Mouse (Mus musculus) forebrain, embryonic 11.5 days (tissue): ENCODE results near the gene Bri3. TPM values are rescaled to one million over a fixed set of nuclear protein-coding genes. Genes with fewer than 3 reads are reported as not detected.

Experiments used
- ATAC-seq: fragments of 200-750 bp; cut with Nextera tagmentation; replicated peaks from 2 replicates; pipeline ENCODE4 v1.8.0; 2017; ENCODE audit warnings: moderate TSS enrichment; ENCODE audit not compliant: low FRiP score
- DNase-seq: peaks from one replicate; pipeline ENCODE4 v3.0.0-alpha.2; 2017; ENCODE audit warnings: low spot score
- H3K27ac ChIP-seq: fragments of 300-500 bp; sonication (generic); 2 replicates; pipeline ENCODE4 v1.5.1; 2014; ENCODE audit warnings: low read depth, low read length
- H3K27me3 ChIP-seq: fragments of 300-500 bp; sonication (generic); 2 replicates; pipeline ENCODE4 v1.6.1; 2014; ENCODE audit warnings: mild to moderate bottlenecking, low read length, mixed read lengths; ENCODE audit not compliant: control insufficient read depth, insufficient read depth
- H3K36me3 ChIP-seq: fragments of 300-500 bp; sonication (generic); 2 replicates; pipeline ENCODE4 v1.6.1; 2014; ENCODE audit warnings: mild to moderate bottlenecking, low read length, moderate library complexity, mixed read lengths; ENCODE audit not compliant: control insufficient read depth, insufficient read depth
- H3K4me1 ChIP-seq: fragments of 300-500 bp; sonication (generic); replicated peaks from 2 replicates; pipeline ENCODE4 v1.6.1; 2014; ENCODE audit warnings: low read length, mixed read lengths; ENCODE audit not compliant: control insufficient read depth, insufficient read depth
- H3K4me2 ChIP-seq: fragments of 300-500 bp; sonication (generic); 2 replicates; pipeline ENCODE4 v1.6.1; 2014; ENCODE audit warnings: low read depth, mild to moderate bottlenecking, low read length, moderate library complexity, mixed read lengths; ENCODE audit not compliant: severe bottlenecking
- H3K4me3 ChIP-seq: fragments of 300-500 bp; sonication (generic); 2 replicates; pipeline ENCODE4 v1.5.1; 2014; ENCODE audit warnings: low read depth, low read length
- H3K9ac ChIP-seq: fragments of 300-500 bp; sonication (generic); 2 replicates; pipeline ENCODE4 v1.6.1; 2014; ENCODE audit warnings: low read length
- H3K9me3 ChIP-seq: fragments of 300-500 bp; sonication (generic); 2 replicates; pipeline ENCODE4 v1.6.1; 2016; ENCODE audit warnings: low read length, mixed read lengths; ENCODE audit not compliant: control insufficient read depth
- WGBS: fragments of 180-500 bp; shearing (Covaris S2); extraction: QIAGEN DNeasy Blood & Tissue Kit; methylation state at CpG from one replicate; pipeline ENCODE4 v1.1.7; 2014; 5-methylcytosine and 5-hydroxymethylcytosine counted together
- polyA plus RNA-seq: library from polyadenylated mRNA; unstranded; fragments of >200 nt; fragmentation: Nextera tagmentation; extraction: Ambion mirVana; gene quantifications from 2 replicates; pipeline ENCODE4 v1.2.1, GENCODE M21; 2014

Gene Bri3
- 128 and 136 TPM in 2 replicates for polyA plus RNA-seq

DNA sequence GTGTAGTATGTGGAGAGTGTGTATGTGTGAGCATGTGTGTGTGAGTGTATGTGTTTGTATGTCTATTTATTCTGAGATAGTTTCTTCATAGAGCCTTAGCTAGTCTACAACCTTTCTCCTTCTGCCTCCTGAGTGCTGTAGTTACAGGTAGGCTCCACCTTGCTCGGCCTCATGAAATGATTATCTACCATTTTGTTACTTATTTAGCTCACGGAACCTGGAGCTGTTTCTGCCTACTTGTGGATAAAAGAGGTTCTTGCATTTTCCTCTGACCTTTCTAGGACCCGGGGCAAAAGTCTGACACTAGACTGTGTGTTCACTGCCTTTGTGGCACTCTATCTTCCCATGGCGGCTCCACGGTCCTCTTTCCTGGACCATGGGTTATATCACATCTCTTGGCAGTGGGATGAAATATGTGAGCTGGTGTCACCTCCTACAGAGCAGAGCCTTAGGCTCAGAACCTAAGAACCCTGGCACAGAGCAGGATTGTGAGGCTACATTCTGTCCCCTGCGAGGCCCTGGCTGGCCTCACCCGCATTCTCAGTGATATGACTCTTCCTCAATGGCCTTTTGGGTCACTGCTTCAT lies at the start of gene Bri3:
Gene Bri3, plus strand, starts transcription at position 537 of the 587 bp plus-strand sequence.
- H3K4me1 ChIP-seq = no peaks in the 10 kb centered on the region
- H3K27me3 ChIP-seq = no peaks in the 10 kb centered on the region
- H3K27ac ChIP-seq = no peak within 1 kb of the TSS
- no peak within 1 kb of the TSS for H3K4me3 ChIP-seq
- ATAC-seq (no peak), DNase-seq (no peak)
- no peak within 1 kb of the TSS for H3K4me2 ChIP-seq
- H3K9ac ChIP-seq = no peak within 1 kb of the TSS
- H3K9me3 ChIP-seq = no peaks in the 10 kb centered on the region
- WGBS = 91% methylated on average over 7 of the region's 7 CpGs
- no peaks in the 10 kb centered on the region for H3K36me3 ChIP-seq

- H3K27ac ChIP-seq = no peak overlapping the region
- no peaks in the 10 kb centered on the region for H3K27me3 ChIP-seq
- H3K36me3 ChIP-seq = no peaks in the 10 kb centered on the region
- DNase-seq (no peak), ATAC-seq (no peak)
- H3K9ac ChIP-seq = no peak overlapping the region
- H3K4me1 ChIP-seq = 0 out of 2 replicates have a peak, but pooled peaks cover under 1% of the 10 kb centered on the region
- WGBS = 93% methylated on average over 8 of the region's 8 CpGs
- no peaks in the 10 kb centered on the region for H3K9me3 ChIP-seq
- no peak overlapping the region for H3K4me3 ChIP-seq
- H3K4me2 ChIP-seq = no peak overlapping the region
These were observed 48.7 kb upstream of the Bri3 start for GRCm38 (mm10) chr5:144195567-144195966.

- ATAC-seq (no peak), DNase-seq (no peak)
- Histone ChIP-seq H3K9ac (no peak overlapping the region), H3K4me1 (no peaks in the 10 kb centered on the region), H3K36me3 (no peaks in the 10 kb centered on the region; the same call in 1 of the 2 replicates), H3K27me3 (no peaks in the 10 kb centered on the region), H3K27ac (no peak overlapping the region), H3K4me3 (no peak overlapping the region), H3K4me2 (no peak overlapping the region), H3K9me3 (peaks cover 5% of the 10 kb centered on the region; the same call in 1 of the 2 replicates)
- WGBS = 90% methylated on average over 11 of the region's 11 CpGs
These were observed 43.6 kb upstream of the Bri3 start for GRCm38 (mm10) chr5:144200616-144201015.

- WGBS = 97% methylated on average over 6 of the region's 6 CpGs
- no peaks in the 10 kb centered on the region; the same call in 1 of the 2 replicates for H3K36me3 ChIP-seq
- no peaks in the 10 kb centered on the region for H3K4me1 ChIP-seq
- H3K4me3 ChIP-seq = no peak overlapping the region
- no peak overlapping the region for H3K27ac ChIP-seq
- no peak overlapping the region for H3K4me2 ChIP-seq
- no peaks in the 10 kb centered on the region for H3K27me3 ChIP-seq
- DNase-seq = no peak
- peaks cover 5% of the 10 kb centered on the region; the same call in 1 of the 2 replicates for H3K9me3 ChIP-seq
- no peak overlapping the region for H3K9ac ChIP-seq
- no peak for ATAC-seq
These were observed 41.8 kb upstream of the Bri3 start for GRCm38 (mm10) chr5:144202430-144202829.

DNA sequence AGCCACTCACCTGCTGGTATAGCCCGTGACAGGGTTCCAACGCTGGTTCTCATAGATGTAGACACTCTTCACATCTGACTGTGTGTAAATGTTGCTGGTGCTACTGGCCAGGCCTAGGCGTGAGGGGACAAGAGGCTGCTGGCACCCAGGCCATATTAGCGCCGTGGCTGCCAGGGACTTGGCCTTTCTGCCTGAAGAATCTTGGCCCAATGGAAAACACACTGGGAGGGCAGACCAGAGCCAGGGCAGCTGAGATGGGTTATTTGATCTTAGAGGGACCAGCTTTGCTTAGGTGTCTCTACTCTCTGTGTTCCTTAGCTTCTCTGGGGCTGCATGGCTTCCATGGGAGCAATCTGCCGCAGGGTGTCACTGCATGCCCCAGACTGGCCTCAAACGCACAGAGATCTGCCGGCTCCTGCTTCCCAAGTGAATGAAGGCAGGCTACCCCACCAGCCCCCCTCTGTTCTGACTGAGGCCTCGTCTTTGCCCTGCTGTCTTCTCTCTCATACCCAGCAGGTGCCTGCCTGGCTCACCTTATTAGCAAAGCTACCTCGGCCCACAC lies 40.8 kb upstream of the Bri3 start:
- H3K9ac ChIP-seq = no peak overlapping the region
- no peak overlapping the region for H3K4me2 ChIP-seq
- 92% methylated on average over 10 of the region's 10 CpGs for WGBS
- no peak for ATAC-seq
- H3K36me3 ChIP-seq = no peaks in the 10 kb centered on the region; the same call in 1 of the 2 replicates
- no peak overlapping the region for H3K4me3 ChIP-seq
- DNase-seq = no peak
- no peak overlapping the region for H3K27ac ChIP-seq
- no peaks in the 10 kb centered on the region for H3K27me3 ChIP-seq
- H3K4me1 ChIP-seq = no peaks in the 10 kb centered on the region
- peaks cover 5% of the 10 kb centered on the region; the same call in 1 of the 2 replicates for H3K9me3 ChIP-seq

GRCm38 (mm10) chr5:144204303-144204702 lies 39.9 kb upstream of the Bri3 start:
- Histone ChIP-seq H3K4me1 (no peaks in the 10 kb centered on the region), H3K9ac (no peak overlapping the region), H3K27me3 (no peaks in the 10 kb centered on the region), H3K27ac (no peak overlapping the region), H3K4me3 (no peak overlapping the region), H3K4me2 (no peak overlapping the region), H3K9me3 (peaks cover 5% of the 10 kb centered on the region; the same call in 1 of the 2 replicates), H3K36me3 (no peaks in the 10 kb centered on the region; the same call in 1 of the 2 replicates)
- 93% methylated on average over 12 of the region's 12 CpGs for WGBS
- ATAC-seq (no peak), DNase-seq (no peak)

- ATAC-seq (no peak), DNase-seq (no peak)
- peaks cover 5% of the 10 kb centered on the region; the same call in 1 of the 2 replicates for H3K9me3 ChIP-seq
- no peaks in the 10 kb centered on the region; the same call in 1 of the 2 replicates for H3K36me3 ChIP-seq
- H3K9ac ChIP-seq = no peak overlapping the region
- H3K4me1 ChIP-seq = no peaks in the 10 kb centered on the region
- 54% methylated on average over 10 of the region's 10 CpGs for WGBS
- no peak overlapping the region for H3K27ac ChIP-seq
- no peak overlapping the region for H3K4me2 ChIP-seq
- no peaks in the 10 kb centered on the region for H3K27me3 ChIP-seq
- H3K4me3 ChIP-seq = no peak overlapping the region
These were observed 39.3 kb upstream of the Bri3 start for GRCm38 (mm10) chr5:144204911-144205310.

DNA sequence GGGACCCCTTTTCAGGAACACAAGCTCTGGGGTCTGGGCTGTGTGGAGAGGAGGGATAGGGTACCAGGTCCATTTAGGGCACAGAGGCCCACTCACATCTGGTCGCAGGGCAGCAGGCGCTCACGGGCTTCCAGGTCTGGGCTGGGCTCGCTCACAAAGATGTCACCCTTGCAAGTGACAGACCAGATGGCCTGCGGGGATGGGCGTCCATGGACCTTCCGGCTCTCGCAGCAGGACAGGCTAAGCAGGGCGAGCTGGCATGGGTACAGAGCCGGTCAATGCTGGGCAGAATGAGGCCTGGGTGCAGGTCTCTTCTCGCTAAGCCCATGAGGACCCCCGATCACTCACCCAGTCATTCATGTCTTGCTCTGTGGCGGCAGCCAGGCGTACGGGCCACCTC lies 38.2 kb upstream of the Bri3 start:
- H3K9ac ChIP-seq = no peak overlapping the region
- DNase-seq (no peak), ATAC-seq (no peak)
- no peaks in the 10 kb centered on the region; the same call in 1 of the 2 replicates for H3K36me3 ChIP-seq
- no peak overlapping the region for H3K27ac ChIP-seq
- peaks cover 5% of the 10 kb centered on the region; the same call in 1 of the 2 replicates for H3K9me3 ChIP-seq
- H3K4me3 ChIP-seq = no peak overlapping the region
- no peaks in the 10 kb centered on the region for H3K4me1 ChIP-seq
- 95% methylated on average over 15 of the region's 15 CpGs for WGBS
- no peaks in the 10 kb centered on the region for H3K27me3 ChIP-seq
- no peak overlapping the region for H3K4me2 ChIP-seq
